Mouse (Mus musculus) heart, embryonic 14.5 days (tissue): ENCODE results near the gene Washc4. TPM values are rescaled to one million over a fixed set of nuclear protein-coding genes. Genes with fewer than 3 reads are reported as not detected.

Experiments used
- polyA plus RNA-seq: library from polyadenylated mRNA; unstranded; fragments of >200 nt; fragmentation: Nextera tagmentation; extraction: Ambion mirVana; gene quantifications from 2 replicates; pipeline ENCODE4 v1.2.1, GENCODE M21; 2014

Washc4 gene
- polyA plus RNA-seq, 1 experiment from 2014 or later = 26.0 TPM

Other genes with a start within 250 kb of the Washc4 start
- gene Slc41a2, start 205.9 kb upstream of the Washc4 start, polyA plus RNA-seq = 0.72 and 0.93 TPM in 2 replicates
- gene D10Wsu102e, start 183.5 kb upstream of the Washc4 start, polyA plus RNA-seq = 0.41 and 0.42 TPM in 2 replicates
- 14.3 and 16.8 TPM in 2 replicates for gene Aldh1l2, start 9.6 kb upstream of the Washc4 start, polyA plus RNA-seq
- 33.0 and 34.9 TPM in 2 replicates for gene Appl2, start 105.0 kb downstream of the Washc4 start, polyA plus RNA-seq
- gene 1500009L16Rik, start 179.1 kb downstream of the Washc4 start, polyA plus RNA-seq = 13.9 and 20.3 TPM in 2 replicates